Mouse (Mus musculus): ENCODE data around the gene Rhbdl1. TPM values are rescaled to one million over a fixed set of nuclear protein-coding genes. Genes with fewer than 3 reads are reported as not detected.
"Not testable (repeated sequence)": the region's sequence is repeated elsewhere in the genome, so short reads cannot be mapped to it uniquely, and the experiment has no call there.

The Rhbdl1 gene
- total RNA-seq, 1 experiment from 2014 or later = 1.5 TPM

GRCm38 (mm10) chr17:25808789-25809605 is 28.1 kb downstream of the Rhbdl1 start, which contains the start of gene Fbxl16:
Fbxl16 (plus strand) TSS chr17:25809085.
- ATAC-seq (ENCODE audit: extremely low read depth, insufficient number of reproducible peaks, low FRiP score, poor library complexity, severe bottlenecking) = no peak

- ATAC-seq (ENCODE audit: extremely low read depth, insufficient number of reproducible peaks, low FRiP score, poor library complexity, severe bottlenecking) = no peak
Measured at GRCm38 (mm10) chr17:25808028-25808427, 29.1 kb downstream of the Rhbdl1 start.

DNA sequence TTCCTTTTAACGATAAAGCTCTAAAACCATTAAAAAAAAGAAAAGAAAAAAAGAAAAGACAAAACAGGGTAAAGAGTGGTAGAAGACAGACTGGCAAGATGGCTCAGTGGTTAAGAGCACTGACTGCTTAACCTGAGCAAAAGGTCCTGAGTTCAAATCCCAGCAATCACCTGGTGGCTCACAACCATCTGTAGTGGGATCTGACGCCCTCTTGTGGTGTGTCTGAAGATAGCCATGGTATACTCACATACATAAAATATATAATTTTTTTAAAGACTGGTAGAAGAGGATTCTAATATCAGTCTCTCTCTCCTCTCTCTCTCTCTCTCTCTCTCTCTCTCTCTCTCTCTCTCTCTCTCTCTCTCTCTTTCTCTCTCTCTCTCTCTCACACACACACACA is 29.6 kb downstream of the Rhbdl1 start:
- ATAC-seq (ENCODE audit: extremely low read depth, insufficient number of reproducible peaks, low FRiP score, poor library complexity, severe bottlenecking) = not testable (repeated sequence)

- ATAC-seq (ENCODE audit: extremely low read depth, insufficient number of reproducible peaks, low FRiP score, poor library complexity, severe bottlenecking) = no peak
Measured at GRCm38 (mm10) chr17:25806507-25806906, 30.6 kb downstream of the Rhbdl1 start.

GRCm38 (mm10) chr17:25802825-25803517 is 34.1 kb downstream of the Rhbdl1 start:
- ATAC-seq (ENCODE audit: extremely low read depth, insufficient number of reproducible peaks, low FRiP score, poor library complexity, severe bottlenecking) = no peak

DNA sequence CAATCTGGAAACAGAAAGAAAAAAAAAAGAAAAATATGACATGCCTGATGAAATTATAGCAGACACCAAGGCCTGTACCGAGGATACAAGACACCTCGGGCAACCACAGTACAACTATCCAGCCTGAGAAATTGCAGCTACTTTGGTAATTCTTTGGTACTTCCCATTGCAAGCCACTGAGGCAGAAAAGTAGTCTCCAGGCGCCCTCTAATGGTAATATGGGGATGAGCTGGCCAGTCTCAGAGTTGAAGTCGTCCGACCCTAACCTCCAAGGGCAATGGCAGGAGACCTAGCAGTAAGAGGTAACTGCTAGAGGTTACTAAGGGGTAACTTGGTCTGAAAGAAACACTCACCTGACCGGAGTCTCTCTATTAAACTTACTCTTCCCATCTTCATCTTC is 36.1 kb downstream of the Rhbdl1 start:
- peak; percentile 88 for ATAC-seq (ENCODE audit: extremely low read depth, insufficient number of reproducible peaks, low FRiP score, poor library complexity, severe bottlenecking)

DNA sequence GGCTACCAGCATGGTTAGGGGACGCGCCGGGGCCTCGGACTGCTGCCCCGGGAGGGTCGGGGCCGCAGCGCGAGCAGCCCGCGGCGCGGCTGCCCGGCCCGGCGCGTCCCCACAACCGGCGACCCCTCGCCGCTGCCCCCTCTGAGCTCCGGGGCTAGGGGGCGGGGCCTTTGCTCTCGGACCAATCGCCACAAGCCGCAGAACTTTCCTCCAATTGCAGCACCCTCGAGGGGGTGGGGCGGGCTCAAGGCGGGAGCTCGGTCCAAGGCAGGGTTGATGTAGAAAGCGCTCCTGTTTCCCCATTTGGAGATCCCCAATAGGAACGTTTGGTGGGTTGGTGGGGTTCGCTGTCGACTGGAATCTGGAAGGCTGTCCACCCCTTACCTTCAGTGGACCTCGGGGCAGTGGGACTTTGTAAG is 40.1 kb downstream of the Rhbdl1 start, which contains the start of gene Metrn:
TSS of gene Metrn (minus strand) at position 186 of the 419 bp plus-strand sequence.
- ATAC-seq (ENCODE audit: extremely low read depth, insufficient number of reproducible peaks, low FRiP score, poor library complexity, severe bottlenecking) = peak; percentile 59; the same call in 1 of the 2 replicates

DNA sequence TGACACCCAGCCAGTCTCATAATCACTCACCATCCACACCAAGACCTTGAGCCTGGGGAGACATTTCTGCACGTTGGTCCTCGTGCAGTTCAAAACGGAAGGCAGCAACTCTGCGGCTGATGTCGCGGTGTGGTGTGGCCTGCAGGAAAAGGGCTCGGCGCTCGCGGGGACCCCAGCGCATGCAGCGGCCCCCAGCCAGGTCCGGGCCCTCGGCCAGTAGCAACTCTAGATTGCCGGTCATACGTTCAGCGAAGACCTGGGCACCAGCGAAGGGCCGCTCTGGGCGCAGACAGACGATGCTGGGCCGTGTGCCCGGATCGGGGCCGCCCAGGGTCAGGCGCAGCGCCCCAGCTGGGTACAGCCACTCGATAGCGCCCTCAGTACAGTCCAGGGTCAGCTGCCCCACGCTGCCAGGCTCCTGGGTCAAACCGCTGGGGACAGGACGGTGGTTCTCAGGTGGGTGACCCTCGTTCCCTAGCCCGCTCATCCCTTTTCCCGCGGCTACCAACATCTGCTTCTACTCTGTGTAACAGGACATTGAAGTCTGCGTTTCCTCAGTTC is 40.8 kb downstream of the Rhbdl1 start:
- ATAC-seq (ENCODE audit: extremely low read depth, insufficient number of reproducible peaks, low FRiP score, poor library complexity, severe bottlenecking) = no peak

- no peak for ATAC-seq (ENCODE audit: extremely low read depth, insufficient number of reproducible peaks, low FRiP score, poor library complexity, severe bottlenecking)
Measured at GRCm38 (mm10) chr17:25795609-25796092, 41.4 kb downstream of the Rhbdl1 start, which contains the start of gene AC134908.4. AC134908.4 (minus strand) TSS chr17:25795659.

GRCm38 (mm10) chr17:25794998-25795397 is 42.1 kb downstream of the Rhbdl1 start:
- ATAC-seq (ENCODE audit: extremely low read depth, insufficient number of reproducible peaks, low FRiP score, poor library complexity, severe bottlenecking) = no peak

- no peak for ATAC-seq (ENCODE audit: extremely low read depth, insufficient number of reproducible peaks, low FRiP score, poor library complexity, severe bottlenecking)
Measured at GRCm38 (mm10) chr17:25794197-25794596, 42.9 kb downstream of the Rhbdl1 start.

GRCm38 (mm10) chr17:25792615-25793014 is 44.5 kb downstream of the Rhbdl1 start, which contains the start of gene Fam173a:
Fam173a (minus strand) TSS chr17:25792901.
- ATAC-seq (ENCODE audit: extremely low read depth, insufficient number of reproducible peaks, low FRiP score, poor library complexity, severe bottlenecking) = peak; percentile 33; the same call in 1 of the 2 replicates

DNA sequence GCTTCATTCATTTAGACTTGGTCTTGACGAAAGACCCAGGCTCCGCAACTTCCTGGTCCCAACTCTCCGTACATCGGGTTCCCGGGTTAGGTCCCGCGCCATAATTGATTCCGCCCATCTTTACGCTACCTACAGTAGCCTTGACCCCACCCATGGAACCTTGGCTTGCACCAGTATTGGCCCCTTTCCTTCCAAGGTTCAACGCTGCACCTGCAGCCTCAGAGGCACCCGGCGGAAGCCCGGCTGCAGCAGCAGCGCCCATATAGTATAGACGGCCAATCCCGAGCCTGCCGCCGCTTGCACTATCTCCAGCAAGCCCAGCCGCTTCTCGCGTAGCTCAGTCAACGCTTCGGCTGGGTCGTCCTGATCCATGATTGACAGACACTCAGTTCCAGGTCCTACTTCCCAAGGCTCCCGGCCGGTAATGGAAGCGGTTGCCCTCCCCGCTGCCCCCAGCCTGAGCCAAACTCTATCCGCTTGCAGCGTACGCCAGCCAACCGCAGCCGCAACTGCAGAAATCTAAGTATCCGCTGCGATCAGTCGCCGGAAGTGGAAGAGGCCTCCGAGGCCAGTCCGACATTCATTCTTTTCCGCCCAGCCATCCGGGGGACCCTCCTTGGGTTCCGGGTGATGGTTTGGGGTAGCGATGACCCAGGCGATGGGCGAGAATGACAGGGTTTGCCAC is 45.1 kb downstream of the Rhbdl1 start:
- peak; percentile 65 for ATAC-seq (ENCODE audit: extremely low read depth, insufficient number of reproducible peaks, low FRiP score, poor library complexity, severe bottlenecking)

DNA sequence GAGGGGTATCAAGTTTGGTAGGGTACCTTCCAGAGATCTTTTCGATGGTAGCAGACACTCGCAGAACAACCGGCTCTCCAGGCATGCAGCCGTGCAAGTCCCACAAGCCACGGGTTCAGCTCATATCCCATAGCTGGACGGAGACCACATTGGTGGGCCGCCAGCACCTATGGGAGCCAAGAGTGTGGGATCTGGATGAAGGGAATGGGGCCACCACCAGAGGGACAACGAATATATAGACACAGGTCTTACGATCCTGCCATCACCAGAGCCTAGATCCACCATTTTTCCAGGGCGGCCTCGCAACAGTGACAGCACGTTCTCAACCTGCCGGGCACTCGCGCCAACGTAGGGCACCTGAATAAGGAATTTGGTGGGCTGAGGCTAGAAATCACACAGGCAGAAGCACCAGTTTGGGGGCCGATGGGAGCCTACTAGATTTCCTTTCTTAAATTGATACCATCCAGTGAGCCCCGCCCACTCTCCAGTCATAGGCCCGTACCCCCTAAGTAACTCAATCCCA is 45.7 kb downstream of the Rhbdl1 start:
- ATAC-seq (ENCODE audit: extremely low read depth, insufficient number of reproducible peaks, low FRiP score, poor library complexity, severe bottlenecking) = no peak

DNA sequence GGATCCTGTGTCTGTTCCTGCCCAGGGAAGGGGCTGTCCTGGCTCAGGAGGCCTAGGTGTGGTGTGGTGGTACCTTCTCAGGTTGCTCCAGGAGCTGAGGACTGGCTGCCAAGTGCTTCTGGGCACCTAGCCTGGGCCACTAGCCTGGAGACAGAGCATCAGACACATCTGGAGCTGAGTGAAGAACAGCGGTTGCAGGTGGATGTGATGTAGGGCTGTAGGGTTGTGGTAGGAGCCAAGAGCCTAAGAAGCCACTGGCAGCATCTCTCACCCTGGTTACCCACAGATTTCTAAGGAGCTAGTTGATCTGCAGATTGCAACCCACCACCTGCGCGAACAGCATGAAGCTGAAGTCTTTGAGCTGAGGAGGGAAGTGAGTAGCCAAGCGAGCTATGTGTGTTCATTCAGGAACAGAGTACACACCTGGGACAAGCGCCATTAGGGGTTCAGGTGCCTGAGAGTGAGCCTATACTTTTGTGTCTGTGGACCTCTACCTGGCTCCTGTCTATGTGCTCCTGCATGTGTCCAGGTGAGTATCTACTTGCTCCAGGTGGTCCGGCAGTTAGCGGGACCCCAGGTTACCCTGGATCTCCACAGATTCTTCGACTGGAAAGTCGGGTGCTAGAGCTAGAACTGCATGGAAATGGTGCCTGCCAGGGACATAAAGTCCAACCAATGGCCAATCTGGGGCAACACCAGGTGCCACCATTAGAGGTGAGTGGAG is 50.2 kb downstream of the Rhbdl1 start:
- no peak for ATAC-seq (ENCODE audit: extremely low read depth, insufficient number of reproducible peaks, low FRiP score, poor library complexity, severe bottlenecking)

GRCm38 (mm10) chr17:25786280-25786679 is 50.8 kb downstream of the Rhbdl1 start, which contains the start of gene Ccdc78:
Ccdc78 (plus strand) TSS chr17:25786580.
- no peak for ATAC-seq (ENCODE audit: extremely low read depth, insufficient number of reproducible peaks, low FRiP score, poor library complexity, severe bottlenecking)

DNA sequence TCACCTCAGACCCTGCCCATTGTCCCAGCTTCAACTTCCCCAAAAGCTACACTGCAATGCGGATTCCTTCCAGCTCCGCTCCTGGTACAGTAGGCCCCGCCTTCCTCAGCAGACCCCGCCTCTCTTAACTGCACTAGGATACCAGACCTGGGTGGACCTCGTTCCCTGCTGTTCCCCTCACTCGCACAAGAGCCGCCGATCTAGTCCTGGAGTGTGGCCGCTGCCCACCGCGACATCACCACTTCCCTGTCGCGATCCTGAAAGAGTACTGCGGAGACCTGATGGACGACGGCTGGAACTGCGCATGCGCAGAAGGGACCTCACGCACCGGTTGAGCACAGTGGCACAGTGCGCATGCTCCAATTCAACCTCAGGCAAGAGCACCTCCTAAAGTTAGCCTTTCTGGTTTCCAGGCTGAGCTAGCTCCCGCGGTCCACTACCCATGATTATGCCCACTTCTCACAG is 51.8 kb downstream of the Rhbdl1 start, which contains the start of gene Haghl:
TSS of gene Haghl (minus strand) at position 393 of the 465 bp plus-strand sequence.
- peak; percentile 77 for ATAC-seq (ENCODE audit: extremely low read depth, insufficient number of reproducible peaks, low FRiP score, poor library complexity, severe bottlenecking)

Data from neutrophil, adult 5-6 weeks (primary cell).